Mouse (Mus musculus) olfactory bulb, adult 2 months (tissue): ENCODE data around the gene Timp2.

ENCODE experiments used
- CTCF ChIP-seq: fragments of 200-500 bp; IDR thresholded peaks from 2 replicates; pipeline ENCODE4 v1.5.1; 2012; ENCODE audit warnings: low read depth, mild to moderate bottlenecking, low read length, moderate library complexity; ENCODE audit not compliant: insufficient read depth
- POLR2A ChIP-seq: fragments of 200-500 bp; IDR thresholded peaks from 2 replicates; pipeline ENCODE4 v1.6.1; 2012; ENCODE audit warnings: mild to moderate bottlenecking, low read depth, low read length, moderate library complexity; ENCODE audit not compliant: insufficient read depth

DNA sequence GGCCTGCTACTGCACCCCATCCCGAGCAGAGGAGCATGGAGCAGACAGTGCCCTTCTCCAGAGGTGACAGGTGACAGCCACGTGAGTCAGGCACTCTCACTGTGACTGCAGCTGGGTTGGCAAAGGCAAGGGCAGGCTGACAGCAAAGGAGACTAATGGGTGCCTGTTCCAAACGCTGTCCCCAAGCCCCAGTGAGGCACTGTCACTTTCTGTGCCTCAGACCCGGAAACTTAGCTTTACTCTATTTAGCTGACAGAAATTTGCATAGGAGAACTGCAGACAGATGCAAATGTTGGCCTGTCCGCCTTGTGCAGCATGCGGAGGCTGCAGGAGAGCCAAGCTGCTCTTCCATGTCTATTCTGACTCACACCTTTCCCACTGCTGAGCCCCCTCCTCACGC lies 79.2 kb downstream of the Timp2 start:
- TF ChIP-seq POLR2A: no peak
- TF ChIP-seq CTCF: no peak
